Mouse (Mus musculus) midbrain, embryonic 11.5 days (tissue): ENCODE data around the gene Kcne1. TPM values are rescaled to one million over a fixed set of nuclear protein-coding genes. Genes with fewer than 3 reads are reported as not detected.

Experiments used
- ATAC-seq: fragments of 200-750 bp; cut with Nextera tagmentation; 2 replicates; pipeline ENCODE4 v1.8.0; 2017; ENCODE audit warnings: moderate TSS enrichment, moderate library complexity; ENCODE audit not compliant: low FRiP score
- DNase-seq: peaks from one replicate; pipeline ENCODE4 v3.0.0; 2015; ENCODE audit warnings: low spot score; ENCODE audit errors: missing footprints
- H3K27ac ChIP-seq: fragments of 300-500 bp; sonication (generic); 2 replicates; pipeline ENCODE4 v1.5.1; 2014; ENCODE audit warnings: low read depth, low read length
- H3K27me3 ChIP-seq: fragments of 300-500 bp; sonication (generic); 2 replicates; pipeline ENCODE4 v1.6.1; 2014; ENCODE audit warnings: mild to moderate bottlenecking, low read length, moderate library complexity, mixed read lengths; ENCODE audit not compliant: control insufficient read depth, insufficient read depth
- H3K36me3 ChIP-seq: fragments of 300-500 bp; sonication (generic); 2 replicates; pipeline ENCODE4 v1.6.1; 2014; ENCODE audit warnings: mild to moderate bottlenecking, low read length, moderate library complexity, mixed read lengths; ENCODE audit not compliant: control insufficient read depth, insufficient read depth
- H3K4me1 ChIP-seq: fragments of 300-500 bp; sonication (generic); 2 replicates; pipeline ENCODE4 v1.6.1; 2014; ENCODE audit warnings: low read length; ENCODE audit not compliant: control insufficient read depth, insufficient read depth
- H3K4me2 ChIP-seq: fragments of 300-500 bp; sonication (generic); 2 replicates; pipeline ENCODE4 v1.6.1; 2014; ENCODE audit warnings: mild to moderate bottlenecking, moderate library complexity
- H3K4me3 ChIP-seq: fragments of 300-500 bp; sonication (generic); 2 replicates; pipeline ENCODE4 v1.5.1; 2014; ENCODE audit warnings: low read depth, low read length
- H3K9ac ChIP-seq: fragments of 300-500 bp; sonication (generic); 2 replicates; pipeline ENCODE4 v1.6.1; 2014; ENCODE audit warnings: low read length
- H3K9me3 ChIP-seq: fragments of 300-500 bp; sonication (generic); 2 replicates; pipeline ENCODE4 v1.6.1; 2016; ENCODE audit warnings: low read length; ENCODE audit not compliant: control insufficient read depth
- WGBS: fragments of 180-500 bp; shearing (Covaris S2); extraction: QIAGEN DNeasy Blood & Tissue Kit; methylation state at CpG from one replicate; pipeline ENCODE4 v1.1.7; 2014; 5-methylcytosine and 5-hydroxymethylcytosine counted together
- polyA plus RNA-seq: library from polyadenylated mRNA; unstranded; fragments of >200 nt; fragmentation: Nextera tagmentation; extraction: Ambion mirVana; gene quantifications from 2 replicates; pipeline ENCODE4 v1.2.1, GENCODE M21; 2014

The Kcne1 gene
- polyA plus RNA-seq, 1 experiment from 2014 or later: 0.16 TPM

GRCm38 (mm10) chr16:92325062-92325406, 34.2 kb downstream of the Kcne1 start:
- Histone ChIP-seq H3K4me3 (no peak overlapping the region), H3K27me3 (no peaks in the 10 kb centered on the region), H3K4me1 (peaks cover 19% of the 10 kb centered on the region), H3K4me2 (no peak overlapping the region), H3K36me3 (no peaks in the 10 kb centered on the region), H3K9me3 (no peaks in the 10 kb centered on the region), H3K27ac (peak overlapping the region; percentile 10; the same call in 1 of the 2 replicates), H3K9ac (no peak overlapping the region)
- 33% methylated on average over 1 of the region's 1 CpGs for WGBS
- ATAC-seq (peak; percentile 54), DNase-seq (no peak)

GRCm38 (mm10) chr16:92324309-92325061, 34.8 kb downstream of the Kcne1 start:
- H3K9me3 ChIP-seq: no peaks in the 10 kb centered on the region
- H3K4me1 ChIP-seq: peaks cover 19% of the 10 kb centered on the region
- H3K4me2 ChIP-seq: no peak overlapping the region
- H3K27me3 ChIP-seq: no peaks in the 10 kb centered on the region
- ATAC-seq (peak; percentile 79), DNase-seq (peak; percentile 89)
- H3K36me3 ChIP-seq: no peaks in the 10 kb centered on the region
- peak overlapping the region; percentile 10 for H3K27ac ChIP-seq
- H3K9ac ChIP-seq: no peak overlapping the region
- no peak overlapping the region for H3K4me3 ChIP-seq
- WGBS: 29% methylated on average over 7 of the region's 7 CpGs

- Histone ChIP-seq H3K27me3 (no peaks in the 10 kb centered on the region), H3K4me1 (peaks cover 19% of the 10 kb centered on the region), H3K36me3 (no peaks in the 10 kb centered on the region), H3K9me3 (no peaks in the 10 kb centered on the region), H3K4me2 (no peak within 1 kb of the TSS), H3K9ac (no peak within 1 kb of the TSS), H3K4me3 (no peak within 1 kb of the TSS), H3K27ac (no peak within 1 kb of the TSS)
- 91% methylated on average over 8 of the region's 8 CpGs for WGBS
- ATAC-seq (no peak), DNase-seq (no peak)
Measured at GRCm38 (mm10) chr16:92321341-92321740, 37.9 kb downstream of the Kcne1 start, which contains the start of gene Fam243. Gene Fam243, minus strand, starts transcription at chr16:92321441.

- no peak for ATAC-seq
- Histone ChIP-seq H3K4me3 (no peak overlapping the region), H3K27me3 (no peaks in the 10 kb centered on the region), H3K4me2 (no peak overlapping the region), H3K4me1 (peaks cover 14% of the 10 kb centered on the region), H3K9me3 (no peaks in the 10 kb centered on the region), H3K36me3 (no peaks in the 10 kb centered on the region), H3K9ac (no peak overlapping the region), H3K27ac (no peak overlapping the region)
- 83% methylated on average over 3 of the region's 3 CpGs for WGBS
- no peak for DNase-seq
Measured at GRCm38 (mm10) chr16:92320361-92320760, 38.9 kb downstream of the Kcne1 start.

GRCm38 (mm10) chr16:92319353-92320109, 39.7 kb downstream of the Kcne1 start:
- WGBS: 63% methylated on average over 20 of the region's 20 CpGs
- no peaks in the 10 kb centered on the region for H3K36me3 ChIP-seq
- no peaks in the 10 kb centered on the region for H3K27me3 ChIP-seq
- H3K9ac ChIP-seq: no peak overlapping the region
- no peaks in the 10 kb centered on the region for H3K9me3 ChIP-seq
- no peak overlapping the region for H3K4me3 ChIP-seq
- H3K4me2 ChIP-seq: no peak overlapping the region
- ATAC-seq (no peak), DNase-seq (no peak)
- no peak overlapping the region for H3K27ac ChIP-seq
- peaks cover 6% of the 10 kb centered on the region for H3K4me1 ChIP-seq

- 69% methylated on average over 7 of the region's 7 CpGs for WGBS
- Histone ChIP-seq H3K27me3 (no peaks in the 10 kb centered on the region), H3K27ac (no peak overlapping the region)
Measured at GRCm38 (mm10) chr16:92316049-92316738, 43.1 kb downstream of the Kcne1 start.

GRCm38 (mm10) chr16:92313953-92314741, 45.1 kb downstream of the Kcne1 start:
- peaks cover 1% of the 10 kb centered on the region; the same call in 1 of the 2 replicates for H3K4me1 ChIP-seq
- ATAC-seq (peak; percentile 82), DNase-seq (peak; percentile 90)
- no peaks in the 10 kb centered on the region for H3K27me3 ChIP-seq
- no peak overlapping the region for H3K9ac ChIP-seq
- no peak overlapping the region for H3K27ac ChIP-seq
- H3K9me3 ChIP-seq: no peaks in the 10 kb centered on the region
- WGBS: 50% methylated on average over 13 of the region's 13 CpGs
- no peak overlapping the region for H3K4me2 ChIP-seq
- 0 out of 2 replicates have a peak, but pooled peaks cover under 1% of the 10 kb centered on the region for H3K36me3 ChIP-seq
- H3K4me3 ChIP-seq: no peak overlapping the region

More at GRCm38 (mm10) chr16:92316049-92316738, 43.1 kb downstream of the Kcne1 start:
- Histone ChIP-seq H3K4me3 (no peak overlapping the region), H3K36me3 (no peaks in the 10 kb centered on the region), H3K9me3 (no peaks in the 10 kb centered on the region), H3K4me2 (no peak overlapping the region), H3K4me1 (no peaks in the 10 kb centered on the region), H3K9ac (no peak overlapping the region)
- DNase-seq (no peak), ATAC-seq (no peak)

- Histone ChIP-seq H3K9ac (no peak overlapping the region), H3K4me3 (no peak overlapping the region), H3K27ac (no peak overlapping the region), H3K36me3 (peaks cover 8% of the 10 kb centered on the region), H3K4me1 (peaks cover 2% of the 10 kb centered on the region; the same call in 1 of the 2 replicates), H3K27me3 (no peaks in the 10 kb centered on the region), H3K9me3 (no peaks in the 10 kb centered on the region), H3K4me2 (no peak overlapping the region)
- DNase-seq (no peak), ATAC-seq (no peak; the same call in 1 of the 2 replicates)
- 37% methylated on average over 4 of the region's 4 CpGs for WGBS
Measured at GRCm38 (mm10) chr16:92309126-92309525, 50.1 kb downstream of the Kcne1 start.
